Mouse (Mus musculus) small intestine, adult 2 months (tissue): ENCODE measurements around the gene Gm4969.

Source experiments
- CTCF ChIP-seq: fragments of 200-500 bp; IDR thresholded peaks from 2 replicates; pipeline ENCODE4 v1.5.1; 2012; ENCODE audit warnings: low read depth, mild to moderate bottlenecking, control low read depth, inconsistent platforms, low read length, moderate library complexity, mixed read lengths; ENCODE audit not compliant: insufficient replicate concordance, insufficient read length; ENCODE audit errors: extremely low read depth
- POLR2A ChIP-seq: fragments of 200-500 bp; IDR thresholded peaks from 2 replicates; pipeline ENCODE4 v1.6.1; 2012; ENCODE audit warnings: low read depth, mild to moderate bottlenecking, control low read depth, inconsistent platforms, low read length, moderate library complexity

DNA sequence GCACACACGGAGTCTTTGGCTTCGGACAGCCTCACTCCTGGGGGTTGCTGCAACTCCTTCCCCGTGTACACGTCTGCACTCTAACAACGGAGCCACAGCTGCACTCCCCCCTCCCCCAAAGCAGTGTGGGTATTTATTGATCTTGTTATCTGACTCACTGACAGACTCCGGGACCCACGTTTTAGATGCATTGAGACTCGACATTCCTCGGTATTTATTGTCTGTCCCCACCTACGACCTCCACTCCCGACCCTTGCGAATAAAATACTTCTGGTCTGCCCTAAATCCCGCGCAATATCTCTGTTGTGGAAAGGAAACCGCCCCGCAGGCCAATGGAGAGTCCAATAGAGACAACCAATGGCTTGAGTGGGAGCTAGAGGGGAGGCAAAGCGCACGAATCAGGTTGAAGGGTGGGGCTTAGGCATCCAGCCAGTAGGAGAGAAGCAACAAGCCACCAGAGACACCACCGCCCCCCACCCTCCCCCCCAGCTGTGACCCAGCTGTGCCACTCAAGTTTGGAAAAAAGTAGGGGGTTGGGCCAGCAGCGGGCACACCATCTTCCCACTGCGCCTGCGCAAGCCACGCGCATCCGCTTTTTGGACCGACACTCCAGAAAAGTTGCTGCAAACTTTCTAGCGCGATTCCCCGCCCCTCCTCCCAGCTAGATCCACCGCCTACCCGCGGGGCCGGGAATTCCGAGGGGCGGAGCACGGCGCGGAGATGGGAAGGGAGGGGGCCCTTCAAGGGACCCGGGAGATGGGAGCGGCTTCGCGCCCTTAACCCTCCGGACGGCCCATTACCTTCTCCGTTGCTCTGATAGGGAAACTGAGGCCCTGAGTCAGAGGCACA, 24.4 kb downstream of the Gm4969 start:
- TF ChIP-seq POLR2A (peak; percentile 39), CTCF (no peak)
